Mouse (Mus musculus) c-Kit-positive CD71-positive TER-119-positive erythroid progenitor cells, embryonic 14.5 days (primary cell): ENCODE measurements around the gene Olfr1260.

Source experiments
- DNase-seq: peaks from one replicate; pipeline ENCODE4 v3.0.0-alpha.2; 2013; ENCODE audit warnings: low spot score

Gene Olfr1260

GRCm38 (mm10) chr2:89974184-89974583 is at the start of gene Olfr1260:
TSS of gene Olfr1260 (plus strand) at chr2:89974340.
- DNase-seq: no peak

- no peak for DNase-seq
Measured at GRCm38 (mm10) chr2:89927009-89927408, 47.1 kb upstream of the Olfr1260 start, which contains the start of gene Olfr1258. TSS of gene Olfr1258 (plus strand) at chr2:89927309.

- no peak for DNase-seq
Measured at GRCm38 (mm10) chr2:89948564-89948963, 25.6 kb upstream of the Olfr1260 start, which contains the start of gene Olfr1259. TSS of gene Olfr1259 (minus strand) at chr2:89948664.

- no peak for DNase-seq
Measured at GRCm38 (mm10) chr2:89977709-89978108, 3.6 kb downstream of the Olfr1260 start.

- no peak for DNase-seq
Measured at GRCm38 (mm10) chr2:89990921-89991320, 16.8 kb downstream of the Olfr1260 start, which contains the start of gene Olfr1261. TSS of gene Olfr1261 (plus strand) at chr2:89991221.

- no peak for DNase-seq
Measured at GRCm38 (mm10) chr2:89999845-90000244, 25.7 kb downstream of the Olfr1260 start, which contains the start of gene Olfr1262. TSS of gene Olfr1262 (plus strand) at chr2:90000145.

GRCm38 (mm10) chr2:90011831-90012230 is 37.7 kb downstream of the Olfr1260 start, which contains the start of gene Olfr1263:
TSS of gene Olfr1263 (plus strand) at chr2:90012131.
- DNase-seq: no peak

- no peak for DNase-seq
Measured at GRCm38 (mm10) chr2:90025477-90025876, 51.3 kb downstream of the Olfr1260 start, which contains the start of gene Olfr1264. TSS of gene Olfr1264 (minus strand) at chr2:90025577.
